30 mouse cellular contexts compared by ENCODE assay signal in genomic region chr9:43782401-43782800, GRCm38 (mm10). TPM values are rescaled to one million over a fixed set of nuclear protein-coding genes. Genes with fewer than 3 reads are reported as not detected.
DNase-seq lines count a peak whose midpoint lies in the region; ATAC-seq lines count a peak whose summit lies in the region.
"Had no signal": no experiment of that assay in that cellular context is flagged by ENCODE, and none has a peak within 500 bp of the region (broad histone marks: within the 10 kb centered on the region; RNA-seq: fewer than 3 reads in every experiment).

No protein-coding gene starts in this region.

- 0 out of 2 replicates have a peak overlapping the region, but pooled peaks have one; percentile 45 for H3K27ac ChIP-seq in heart, embryonic 10.5 days
- no peak overlapping the region for H3K27ac ChIP-seq in heart, embryonic 11.5 days (ENCODE audit: low read depth, low read length)
- peak overlapping the region; percentile 47; the same call in 1 of the 2 replicates for H3K27ac ChIP-seq in limb, embryonic 15.5 days
- H3K27ac ChIP-seq in limb, embryonic 10.5 days, result no peak overlapping the region
- H3K27ac ChIP-seq: heart, adult 2 months; heart, embryonic 15.5 days; hindbrain, embryonic 13.5 days; intestine, embryonic 15.5 days had no signal

- no peak overlapping the region for H3K4me3 ChIP-seq in heart, embryonic 10.5 days
- no peak overlapping the region for H3K4me3 ChIP-seq in heart, embryonic 11.5 days (ENCODE audit: low read depth, low read length)
- H3K4me3 ChIP-seq in limb, embryonic 15.5 days, result no peak overlapping the region
- no peak overlapping the region for H3K4me3 ChIP-seq in limb, embryonic 10.5 days
- H3K4me3 ChIP-seq: forebrain, embryonic 12.5 days; heart, adult 2 months; heart, embryonic 12.5 days; heart, embryonic 15.5 days; hindbrain, embryonic 10.5 days; hindbrain, embryonic 13.5 days; intestine, embryonic 15.5 days had no signal

- ATAC-seq in heart, embryonic 11.5 days (replicated peaks; ENCODE audit: insufficient number of reproducible peaks, low FRiP score, low TSS enrichment), result no peak
- no peak for ATAC-seq in limb, embryonic 15.5 days (ENCODE audit: insufficient number of reproducible peaks, low FRiP score, low TSS enrichment, low read depth)
- ATAC-seq: forebrain, embryonic 16.5 days; hindbrain, embryonic 16.5 days; intestine, embryonic 15.5 days had no signal

- no peaks in the 10 kb centered on the region for H3K9me3 ChIP-seq in heart, embryonic 10.5 days
- H3K9me3 ChIP-seq in heart, embryonic 11.5 days (replicated peaks; ENCODE audit: control insufficient read depth, low read length), result no peaks in the 10 kb centered on the region
- H3K9me3 ChIP-seq in limb, embryonic 15.5 days, result no peaks in the 10 kb centered on the region
- H3K9me3 ChIP-seq in limb, embryonic 10.5 days (replicated peaks), result no peaks in the 10 kb centered on the region
- H3K9me3 ChIP-seq: forebrain, embryonic 12.5 days; heart, embryonic 12.5 days; heart, embryonic 15.5 days; hindbrain, embryonic 10.5 days; hindbrain, embryonic 13.5 days; intestine, embryonic 15.5 days had no signal

- peak; percentile 38 to 50 for DNase-seq in cerebellum, adult 18-20 months
- no peak for DNase-seq in cerebellum, postnatal 14 days
- no peak for DNase-seq in heart, embryonic 10.5 days (ENCODE audit: low spot score)
- no peak for DNase-seq in limb, embryonic 10.5 days (ENCODE audit: low spot score)
- peak; percentile 45 for DNase-seq in brain, adult 2 months (ENCODE audit: low read depth, low spot score)
- DNase-seq: adrenal gland, postnatal 10 days; adrenal gland, postnatal 36 days; B cell, adult 2 months; cerebellum, adult 11-12 months; cerebellum, adult 9-10 months; cerebellum, postnatal 25 days; embryo, embryonic 11 days; gastrocnemius, postnatal 10 days; gastrocnemius, postnatal 36 days; heart, adult 2 months; heart, postnatal 10 days; heart, postnatal 36 days had no signal

- H3K9ac ChIP-seq in heart, embryonic 11.5 days (ENCODE audit: low read depth, low read length), result no peak overlapping the region
- no peak overlapping the region for H3K9ac ChIP-seq in limb, embryonic 15.5 days
- H3K9ac ChIP-seq: forebrain, embryonic 12.5 days; heart, embryonic 12.5 days; heart, embryonic 15.5 days; intestine, embryonic 15.5 days had no signal

- H3K36me3 ChIP-seq in heart, embryonic 10.5 days, result no peaks in the 10 kb centered on the region
- H3K36me3 ChIP-seq in heart, embryonic 11.5 days (ENCODE audit: control insufficient read depth, insufficient read depth, low read length), result no peaks in the 10 kb centered on the region
- H3K36me3 ChIP-seq in limb, embryonic 15.5 days, result no peaks in the 10 kb centered on the region
- H3K36me3 ChIP-seq in limb, embryonic 10.5 days, result no peaks in the 10 kb centered on the region
- H3K36me3 ChIP-seq: forebrain, embryonic 12.5 days; G1E; heart, embryonic 12.5 days; heart, embryonic 15.5 days; hindbrain, embryonic 10.5 days; hindbrain, embryonic 13.5 days; intestine, embryonic 15.5 days had no signal

- H3K27me3 ChIP-seq in heart, embryonic 10.5 days (ENCODE audit: insufficient read depth, poor library complexity, severe bottlenecking), result no peaks in the 10 kb centered on the region
- no peaks in the 10 kb centered on the region for H3K27me3 ChIP-seq in heart, embryonic 11.5 days (ENCODE audit: control insufficient read depth, insufficient read depth, low read length)
- no peaks in the 10 kb centered on the region for H3K27me3 ChIP-seq in limb, embryonic 15.5 days
- no peaks in the 10 kb centered on the region for H3K27me3 ChIP-seq in limb, embryonic 10.5 days (ENCODE audit: low read depth, poor library complexity, severe bottlenecking)
- H3K27me3 ChIP-seq: CH12.LX; forebrain, embryonic 12.5 days; heart, embryonic 15.5 days; hindbrain, embryonic 13.5 days; intestine, embryonic 15.5 days; Patski had no signal

- 47% methylated on average over 5 of the region's 5 CpGs for WGBS in heart, embryonic 10.5 days
- 53% methylated on average over 5 of the region's 5 CpGs for WGBS in heart, embryonic 11.5 days (ENCODE audit: insufficient replicate concordance)
- 56% methylated on average over 5 of the region's 5 CpGs for WGBS in limb, embryonic 15.5 days
- 59% methylated on average over 5 of the region's 5 CpGs for WGBS in limb, embryonic 10.5 days

- H3K4me1 ChIP-seq in heart, embryonic 10.5 days, result peaks cover 74% of the 10 kb centered on the region
- H3K4me1 ChIP-seq in heart, embryonic 11.5 days (ENCODE audit: control insufficient read depth, insufficient read depth, low read length), result peaks cover 16% of the 10 kb centered on the region
- H3K4me1 ChIP-seq in limb, embryonic 15.5 days, result peaks cover 52% of the 10 kb centered on the region
- H3K4me1 ChIP-seq in limb, embryonic 10.5 days, result peaks cover 68% of the 10 kb centered on the region

- H3K4me2 ChIP-seq in heart, embryonic 11.5 days, result no peak overlapping the region
- no peak overlapping the region for H3K4me2 ChIP-seq in limb, embryonic 15.5 days
- H3K4me2 ChIP-seq: forebrain, embryonic 12.5 days; heart, embryonic 12.5 days; heart, embryonic 15.5 days; hindbrain, embryonic 13.5 days; intestine, embryonic 15.5 days had no signal

RNA-seq across cellular contexts. Expression of gene Nectin1, which starts 38.6 kb away (rescaled TPM):
- polyA plus RNA-seq in heart, embryonic 10.5 days (2016; fragmentation: Nextera tagmentation; extraction: Ambion mirVana), result 1.7 and 3.9 TPM in 2 replicates
- polyA plus RNA-seq in heart, embryonic 11.5 days (2014; fragmentation: Nextera tagmentation; extraction: Ambion mirVana), result 2.2 and 2.4 TPM in 2 replicates
- polyA plus RNA-seq in limb, embryonic 15.5 days (2015; fragmentation: Nextera tagmentation; extraction: Ambion mirVana), result 11.9 and 13.5 TPM in 2 replicates
- polyA plus RNA-seq in limb, embryonic 10.5 days (2016; fragmentation: Nextera tagmentation; extraction: Ambion mirVana), result 3.8 and 4.2 TPM in 2 replicates
- polyA plus RNA-seq: G1E had no signal

Comparison
In these comparisons a context has a peak if more than half of its experiments do, and no peak if none do; other contexts are left out.
1. DNase-seq: peak in cerebellum, adult 18-20 months (2 of 2) and brain, adult 2 months (single experiment); none in cerebellum, postnatal 14 days (0 of 2), heart, embryonic 10.5 days (single experiment) and limb, embryonic 10.5 days (single experiment).
2. H3K27ac ChIP-seq: peak in heart, embryonic 10.5 days (single experiment) and limb, embryonic 15.5 days (single experiment); none in heart, embryonic 11.5 days (single experiment) and limb, embryonic 10.5 days (single experiment).